Mouse (Mus musculus) urinary bladder, postnatal 10 days (tissue): ENCODE data around the gene Rps6kb1.
"Not testable (repeated sequence)": the region's sequence is repeated elsewhere in the genome, so short reads cannot be mapped to it uniquely, and the experiment has no call there.

ENCODE experiments used
- DNase-seq: peaks from one replicate; pipeline ENCODE4 v3.0.0; 2022; ENCODE audit warnings: low spot score

Gene Rps6kb1

DNA sequence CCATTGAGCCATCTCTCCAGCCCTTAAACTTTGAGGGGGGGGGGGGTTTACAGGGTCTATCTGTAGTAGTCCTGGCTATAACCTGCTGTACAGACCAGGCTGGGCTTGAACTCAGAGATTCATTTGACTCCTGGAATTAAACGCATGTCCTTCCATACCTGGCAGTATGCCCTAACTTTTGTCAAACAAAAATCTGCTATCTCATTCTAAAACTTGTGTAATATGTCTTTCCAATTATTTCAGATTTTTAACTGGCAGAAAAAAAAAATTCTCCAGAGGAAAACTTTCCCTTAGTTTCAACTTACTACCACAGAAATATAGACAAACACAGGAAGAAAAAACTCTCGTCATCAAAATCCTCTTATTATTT is 4.1 kb downstream of the Rps6kb1 start:
- no peak for DNase-seq

DNA sequence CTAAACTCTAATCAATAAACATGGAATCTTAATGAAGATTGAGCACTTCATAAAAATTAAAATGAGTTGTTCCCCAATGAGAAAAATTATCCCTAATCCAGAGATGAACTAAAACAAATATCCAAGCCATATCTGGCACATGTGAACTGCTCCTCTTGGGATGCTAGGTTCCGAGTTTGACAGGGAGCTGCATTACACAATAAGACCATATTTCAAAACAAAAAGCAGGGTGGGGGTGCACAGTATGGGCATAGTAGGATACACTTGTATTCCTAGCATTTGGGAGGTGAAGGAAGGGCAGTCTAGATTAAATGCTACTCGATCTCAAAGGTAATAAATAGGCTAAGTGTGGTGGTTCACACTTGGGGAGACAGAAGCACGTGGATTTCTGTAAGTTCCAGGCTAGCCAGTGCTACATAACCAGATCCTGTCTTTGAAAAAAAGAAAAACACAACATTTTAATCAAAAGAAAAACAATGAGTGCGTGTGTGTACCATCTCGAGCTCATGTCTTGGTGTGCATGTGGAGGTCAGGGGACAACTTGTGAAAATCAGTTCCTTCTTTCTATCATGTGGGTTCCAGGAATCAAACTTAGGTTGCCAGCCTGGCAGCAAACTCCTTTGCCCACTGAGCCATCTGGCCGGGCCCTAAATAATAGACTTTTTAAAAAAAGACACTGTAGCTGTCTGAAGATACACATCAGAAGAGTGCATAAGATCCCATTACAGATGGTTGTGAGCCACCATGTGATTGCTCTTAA is 4.7 kb downstream of the Rps6kb1 start:
- DNase-seq, result no peak

GRCm38 (mm10) chr11:86538786-86539185 is 5.8 kb downstream of the Rps6kb1 start:
- DNase-seq, result no peak

DNA sequence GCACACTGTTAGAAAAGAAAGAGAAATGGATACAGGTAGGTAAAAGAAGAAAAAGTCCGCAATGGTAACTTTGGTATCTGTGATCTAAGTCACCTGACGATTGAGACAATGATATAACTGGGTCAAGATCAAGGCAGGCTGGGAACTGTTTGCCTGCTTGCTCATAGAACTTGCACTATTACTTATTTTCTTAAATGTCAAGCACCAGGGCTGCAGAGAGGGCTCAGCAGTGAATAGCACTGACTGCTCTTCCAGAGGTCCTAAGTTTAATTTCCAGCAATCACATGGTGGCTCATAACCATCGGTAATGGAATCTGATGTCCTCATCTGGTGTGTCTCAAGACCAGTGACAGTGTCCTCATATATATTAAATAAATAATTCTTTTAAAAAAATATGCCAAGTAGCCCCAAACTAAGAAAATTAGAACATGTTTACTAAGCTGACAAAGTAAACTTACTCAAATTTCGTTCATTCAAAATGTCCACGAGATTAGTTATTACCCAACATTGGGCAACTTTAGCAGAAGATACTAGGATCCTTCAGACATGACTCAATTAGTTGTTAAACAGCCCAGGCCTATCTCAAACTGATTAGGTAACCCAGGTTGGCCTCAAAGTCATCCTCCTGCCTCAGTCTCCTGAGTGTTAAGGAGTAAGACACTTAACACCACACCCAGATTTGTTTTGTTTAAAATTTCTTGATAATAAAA is 10.2 kb downstream of the Rps6kb1 start:
- DNase-seq, result no peak

GRCm38 (mm10) chr11:86533302-86533701 is 11.3 kb downstream of the Rps6kb1 start:
- DNase-seq, result not testable (repeated sequence)

DNA sequence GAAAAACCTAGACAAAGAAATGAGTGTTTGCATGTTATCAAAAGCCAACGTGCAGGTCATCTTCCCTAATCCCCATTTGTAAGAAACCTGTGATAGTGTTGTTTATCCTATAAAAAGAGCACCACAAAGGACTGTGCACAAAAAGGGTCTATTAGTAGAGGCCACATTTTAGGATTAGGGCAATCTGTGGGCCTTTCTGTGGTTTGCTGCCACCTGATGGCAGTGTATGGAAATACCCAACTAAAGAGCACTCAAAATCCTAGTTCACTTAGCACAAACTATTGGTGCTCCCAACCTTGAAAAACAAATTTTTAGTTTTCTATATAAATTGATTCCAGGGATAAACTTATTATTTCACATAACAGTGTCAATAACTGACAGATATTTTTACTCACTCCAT is 11.8 kb downstream of the Rps6kb1 start:
- DNase-seq, result no peak

- DNase-seq, result no peak
Observed at GRCm38 (mm10) chr11:86527528-86527927, 17.1 kb downstream of the Rps6kb1 start.

DNA sequence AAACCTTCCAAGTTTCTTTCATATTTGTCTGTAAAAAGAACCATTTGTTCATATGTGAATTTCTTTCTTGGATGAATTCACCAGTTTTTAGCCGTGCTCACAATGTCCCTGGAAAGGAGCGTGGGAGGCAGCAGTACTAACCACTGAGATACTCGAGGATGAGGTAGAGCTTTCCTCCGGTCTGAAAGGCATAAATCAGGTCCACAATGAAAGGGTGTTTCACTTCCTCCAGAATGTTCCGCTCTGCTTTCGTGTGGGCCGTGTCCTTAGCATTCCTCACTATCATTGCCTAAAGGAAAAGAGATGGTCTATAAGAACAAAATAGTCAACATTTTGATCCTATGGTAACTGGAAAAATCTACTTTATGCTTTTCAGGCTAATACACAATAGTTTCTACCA is 24.9 kb downstream of the Rps6kb1 start:
- no peak for DNase-seq

DNA sequence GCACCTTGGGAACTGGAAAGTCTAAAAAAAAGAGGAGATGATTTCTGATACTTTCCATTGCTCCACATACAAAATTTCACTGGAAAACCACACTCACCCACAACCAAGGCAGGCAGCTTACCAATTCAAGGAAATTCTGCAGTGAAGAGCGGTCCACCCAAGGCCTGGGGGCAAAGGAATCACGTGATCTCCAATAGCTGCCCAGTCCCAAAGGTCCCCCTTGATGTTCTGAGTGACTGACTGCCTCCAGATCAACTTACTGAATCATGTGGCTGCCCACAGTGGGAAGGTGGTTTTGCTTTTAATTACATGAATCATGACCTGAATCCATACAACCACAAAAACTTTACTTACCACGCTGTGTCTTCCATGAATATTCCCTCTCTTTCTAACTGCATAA is 27.4 kb downstream of the Rps6kb1 start:
- no peak for DNase-seq

DNA sequence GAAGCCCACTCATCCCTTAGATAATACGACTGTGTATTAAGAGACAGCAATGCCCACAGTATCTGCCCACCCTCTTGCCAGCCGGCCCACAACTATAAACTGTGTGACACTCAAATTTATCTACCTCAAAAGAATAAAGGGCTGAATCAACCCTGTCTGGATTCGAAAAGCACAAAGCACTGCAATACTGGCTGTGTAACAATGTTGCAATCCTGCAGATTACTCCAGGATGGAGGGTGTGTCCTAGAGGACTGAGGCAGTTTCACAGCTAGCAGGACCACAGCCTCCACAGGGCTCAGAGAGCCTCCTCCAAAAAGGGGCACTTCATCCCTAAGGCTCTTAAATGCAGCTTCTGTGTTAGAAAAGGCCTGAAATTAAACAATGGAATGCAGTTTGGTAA is 28.0 kb downstream of the Rps6kb1 start:
- DNase-seq, result no peak

GRCm38 (mm10) chr11:86507991-86508390 is 36.6 kb downstream of the Rps6kb1 start:
- DNase-seq, result no peak

DNA sequence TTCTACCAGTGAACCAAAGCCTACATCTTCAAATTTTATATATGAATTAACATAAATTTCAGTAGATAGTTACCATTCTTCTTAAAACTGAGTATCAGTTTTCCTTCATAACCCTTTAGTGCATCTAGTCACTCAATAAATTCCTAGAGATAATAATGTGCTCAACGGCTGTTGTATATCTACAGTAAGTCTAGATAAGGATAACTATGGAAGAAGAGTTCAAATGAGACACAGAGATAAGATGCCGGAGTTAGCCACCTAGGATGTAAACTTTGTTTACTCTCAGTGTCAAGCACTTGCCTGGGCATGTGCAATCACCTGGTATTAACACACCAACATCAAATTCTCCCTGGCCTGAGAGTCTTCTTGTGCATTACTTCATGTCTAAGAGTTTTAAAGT is 37.3 kb downstream of the Rps6kb1 start:
- DNase-seq, result no peak

DNA sequence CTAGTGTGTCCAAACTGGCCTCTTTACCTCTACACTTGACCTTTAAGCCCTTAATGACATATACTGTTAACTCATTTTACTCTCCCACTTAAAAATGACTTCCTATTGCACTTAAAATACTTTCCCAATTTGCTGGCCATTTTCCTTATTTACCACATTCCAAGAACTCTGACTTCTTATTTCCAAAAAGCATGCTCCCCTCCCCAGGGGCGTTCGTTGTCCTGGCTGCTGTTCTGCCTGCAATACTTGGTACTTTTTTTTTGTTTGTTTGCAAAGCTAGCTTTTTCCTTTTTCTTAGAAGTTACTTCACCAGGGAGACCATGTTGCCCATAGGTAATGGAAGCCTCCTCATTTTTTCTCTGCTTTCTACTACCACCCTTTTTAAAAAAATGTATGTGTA is 41.5 kb downstream of the Rps6kb1 start:
- no peak for DNase-seq

- DNase-seq, result no peak
Observed at GRCm38 (mm10) chr11:86500795-86501194, 43.8 kb downstream of the Rps6kb1 start.

DNA sequence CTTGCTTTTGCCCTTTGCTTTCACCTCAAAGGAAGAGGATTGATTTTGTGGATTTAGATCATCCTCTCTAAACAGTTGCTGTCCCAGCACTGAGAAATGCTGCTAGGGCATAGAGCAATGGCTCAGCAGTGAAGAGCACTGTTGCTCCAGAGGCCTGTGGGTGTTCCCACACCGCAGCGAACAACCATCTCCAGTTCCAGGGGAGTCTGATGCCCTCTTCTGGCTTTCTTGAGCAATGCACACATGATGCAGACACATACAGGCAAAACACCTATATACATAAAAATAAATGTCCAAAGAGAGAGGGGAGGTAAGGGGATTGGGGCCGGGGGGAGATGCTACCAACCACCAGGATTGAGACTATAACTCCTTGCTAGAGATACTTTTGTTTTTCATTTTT is 46.7 kb downstream of the Rps6kb1 start:
- no peak for DNase-seq

GRCm38 (mm10) chr11:86497356-86497755 is 47.2 kb downstream of the Rps6kb1 start:
- no peak for DNase-seq

DNA sequence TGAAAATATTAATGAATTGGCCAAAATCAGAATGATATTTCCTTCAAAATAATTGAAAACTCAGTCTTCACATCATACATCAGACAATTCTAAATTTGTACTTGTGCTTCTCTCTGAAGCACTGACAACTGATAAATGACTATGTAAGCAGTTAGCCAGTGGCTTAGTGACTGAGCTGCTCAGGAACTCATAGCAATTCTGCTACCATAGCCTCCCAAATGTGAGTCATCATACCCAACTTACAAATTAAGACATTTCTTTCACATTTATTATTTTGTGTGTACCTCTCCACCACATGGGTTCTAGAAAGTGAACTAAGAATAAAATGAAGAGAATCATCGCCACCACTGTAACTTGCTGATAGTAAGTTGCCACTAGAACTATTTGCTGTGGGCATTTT is 53.8 kb downstream of the Rps6kb1 start:
- DNase-seq, result no peak

GRCm38 (mm10) chr11:86484910-86485510 is 59.6 kb downstream of the Rps6kb1 start:
- no peak for DNase-seq

DNA sequence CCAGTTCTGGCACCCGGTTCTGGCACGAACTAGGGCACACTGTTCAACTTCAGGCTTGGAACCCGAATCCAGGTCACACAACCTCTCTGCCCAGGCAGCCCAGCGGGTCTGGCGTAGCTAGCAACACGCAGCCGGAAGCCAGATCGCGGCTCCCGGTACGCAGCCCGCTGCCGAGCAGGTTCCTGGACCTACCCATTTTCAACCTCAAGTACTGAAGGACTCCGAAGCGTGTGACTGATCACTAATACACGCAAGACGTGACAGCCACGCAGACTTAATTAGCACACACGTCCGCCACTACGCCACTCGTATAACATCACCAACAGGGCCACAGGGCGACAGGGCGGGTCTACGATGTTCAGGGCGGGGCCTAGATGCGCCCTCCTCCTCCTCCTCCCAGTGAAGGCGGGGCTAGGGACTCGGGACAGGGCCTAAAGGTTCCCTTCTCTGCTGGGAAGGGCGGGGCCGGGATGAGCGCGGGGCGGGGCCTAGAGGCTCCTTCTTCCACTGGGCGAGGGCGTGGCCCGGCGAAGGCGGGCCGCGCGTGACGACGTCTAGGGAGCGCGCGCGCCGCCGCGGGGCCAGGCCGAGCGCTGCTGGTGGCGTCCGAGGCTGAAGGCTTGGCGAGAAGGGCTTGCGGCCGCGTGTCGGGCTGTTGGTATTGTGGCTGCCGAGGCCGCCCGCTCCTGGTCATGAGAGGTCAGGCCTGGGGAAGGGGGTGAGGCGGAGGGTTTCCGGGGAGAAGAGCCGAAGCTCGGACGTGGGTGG is 60.3 kb downstream of the Rps6kb1 start, which contains the start of gene Rnft1:
Gene Rnft1 (plus strand): TSS at position 557 of the 768 bp plus-strand sequence.
- DNase-seq, result peak; percentile 95

GRCm38 (mm10) chr11:86473576-86473975 is 71.0 kb downstream of the Rps6kb1 start:
- DNase-seq, result no peak

- DNase-seq, result no peak
Observed at GRCm38 (mm10) chr11:86472771-86473171, 71.8 kb downstream of the Rps6kb1 start.

- no peak for DNase-seq
Observed at GRCm38 (mm10) chr11:86471785-86472184, 72.8 kb downstream of the Rps6kb1 start.
